Comparison of ENCODE assay signal across 9 mouse cellular contexts in the genomic region with DNA sequence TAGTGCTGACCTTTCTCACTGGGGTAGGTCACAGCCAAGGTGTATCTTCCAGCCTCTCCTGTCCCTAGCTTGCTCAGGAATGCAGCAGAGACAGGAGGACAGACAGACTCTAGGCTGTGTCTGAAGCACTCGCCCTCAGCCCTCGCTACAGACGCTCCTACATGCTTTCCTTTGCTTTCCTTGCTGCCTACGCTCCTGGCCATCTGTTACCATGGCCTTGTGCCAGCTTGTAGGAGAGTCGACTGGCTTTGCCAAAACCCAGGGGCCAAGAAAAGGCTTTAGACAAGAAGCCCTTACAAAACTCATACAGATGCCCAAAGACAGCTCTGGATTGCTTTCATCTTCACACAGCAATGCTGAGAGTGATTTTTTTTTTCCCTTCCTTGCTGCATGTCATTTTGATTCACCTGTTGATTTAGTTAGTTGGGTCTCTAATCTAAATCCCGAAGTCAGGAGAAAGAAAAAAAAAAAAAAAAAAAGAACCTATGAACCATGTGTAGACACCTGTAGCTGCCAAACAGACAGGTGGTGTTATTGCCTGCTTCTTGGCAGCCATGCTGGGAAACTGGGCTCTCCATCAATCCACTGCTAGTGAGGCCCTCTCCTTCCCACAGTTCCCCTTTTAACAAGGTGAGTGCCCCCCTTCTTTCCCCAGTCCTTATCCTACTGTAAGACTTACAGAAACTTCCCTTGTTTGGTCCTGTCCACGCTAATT.
DNase-seq lines count a peak whose midpoint lies in the region; ATAC-seq lines count a peak whose summit lies in the region.
"Had no signal": no experiment of that assay in that cellular context is flagged by ENCODE, and none has a peak within 500 bp of the region (broad histone marks: within the 10 kb centered on the region; RNA-seq: fewer than 3 reads in every experiment).

No protein-coding gene starts in this region.

- H3K9ac ChIP-seq in forebrain, embryonic 11.5 days (ENCODE audit: low read length) = no peak overlapping the region
- no peak overlapping the region for H3K9ac ChIP-seq in forebrain, embryonic 16.5 days (replicated peaks; ENCODE audit: low read depth, low read length)
- H3K9ac ChIP-seq in liver, embryonic 12.5 days = no peak overlapping the region
- H3K9ac ChIP-seq: liver, embryonic 15.5 days had no signal

- H3K36me3 ChIP-seq in forebrain, embryonic 10.5 days (replicated peaks) = no peaks in the 10 kb centered on the region
- H3K36me3 ChIP-seq in forebrain, embryonic 11.5 days (ENCODE audit: control insufficient read depth, insufficient read depth, low read length) = no peaks in the 10 kb centered on the region
- H3K36me3 ChIP-seq in forebrain, embryonic 16.5 days (ENCODE audit: control insufficient read depth, insufficient read depth) = no peaks in the 10 kb centered on the region
- no peaks in the 10 kb centered on the region for H3K36me3 ChIP-seq in liver, embryonic 12.5 days
- H3K36me3 ChIP-seq: liver, embryonic 15.5 days had no signal

- H3K4me2 ChIP-seq in forebrain, embryonic 11.5 days (ENCODE audit: low read depth, low read length, severe bottlenecking) = no peak overlapping the region
- H3K4me2 ChIP-seq in forebrain, embryonic 16.5 days (ENCODE audit: low read length) = no peak overlapping the region
- no peak overlapping the region for H3K4me2 ChIP-seq in liver, embryonic 12.5 days
- H3K4me2 ChIP-seq: liver, embryonic 15.5 days had no signal

- no peaks in the 10 kb centered on the region for H3K9me3 ChIP-seq in forebrain, embryonic 10.5 days
- H3K9me3 ChIP-seq in forebrain, embryonic 11.5 days (ENCODE audit: control insufficient read depth, low read length) = no peaks in the 10 kb centered on the region
- no peaks in the 10 kb centered on the region for H3K9me3 ChIP-seq in forebrain, embryonic 16.5 days (ENCODE audit: control insufficient read depth, low read length)
- no peaks in the 10 kb centered on the region for H3K9me3 ChIP-seq in liver, embryonic 12.5 days (replicated peaks)
- H3K9me3 ChIP-seq: liver, embryonic 15.5 days had no signal

- peak overlapping the region; percentile 53; the same call in 1 of the 2 replicates for H3K27ac ChIP-seq in forebrain, embryonic 10.5 days
- no peak overlapping the region for H3K27ac ChIP-seq in forebrain, embryonic 11.5 days (ENCODE audit: low read depth, low read length)
- no peak overlapping the region for H3K27ac ChIP-seq in forebrain, embryonic 16.5 days (ENCODE audit: low read length)
- H3K27ac ChIP-seq in liver, embryonic 12.5 days = no peak overlapping the region
- H3K27ac ChIP-seq: liver, embryonic 15.5 days had no signal

- H3K27me3 ChIP-seq in forebrain, embryonic 10.5 days (ENCODE audit: poor library complexity, severe bottlenecking) = no peaks in the 10 kb centered on the region
- no peaks in the 10 kb centered on the region for H3K27me3 ChIP-seq in forebrain, embryonic 11.5 days (ENCODE audit: control insufficient read depth, insufficient read depth, low read length)
- no peaks in the 10 kb centered on the region; the same call in 1 of the 2 replicates for H3K27me3 ChIP-seq in forebrain, embryonic 16.5 days (replicated peaks; ENCODE audit: control insufficient read depth, insufficient read depth, low read length)
- H3K27me3 ChIP-seq in liver, embryonic 12.5 days (replicated peaks) = no peaks in the 10 kb centered on the region
- H3K27me3 ChIP-seq: liver, embryonic 15.5 days had no signal

- DNase-seq in forebrain, embryonic 10.5 days (ENCODE audit: extremely low spot score, low spot score) = no peak
- DNase-seq in forebrain, embryonic 11.5 days (ENCODE audit: low spot score) = no peak
- DNase-seq in adrenal gland, postnatal 14 days = peak; percentile 71
- peak; percentile 75 for DNase-seq in heart, postnatal 4 days
- peak; percentile 96 for DNase-seq in left cerebral cortex, postnatal 4 days
- DNase-seq in right cerebral cortex, postnatal 36 days (ENCODE audit: low spot score in 2 of 2) = peak; percentile 57 to 71

- intact Hi-C loops in left cerebral cortex, postnatal 4 days (cut with DNase I) = no loop called here

- H3K4me3 ChIP-seq in forebrain, embryonic 10.5 days = no peak overlapping the region
- H3K4me3 ChIP-seq in forebrain, embryonic 11.5 days (ENCODE audit: low read depth, low read length) = no peak overlapping the region
- no peak overlapping the region for H3K4me3 ChIP-seq in forebrain, embryonic 16.5 days (replicated peaks; ENCODE audit: low read length)
- H3K4me3 ChIP-seq in liver, embryonic 12.5 days = no peak overlapping the region
- H3K4me3 ChIP-seq: liver, embryonic 15.5 days had no signal

- H3K4me1 ChIP-seq in forebrain, embryonic 10.5 days = peaks cover 6% of the 10 kb centered on the region
- no peaks in the 10 kb centered on the region for H3K4me1 ChIP-seq in forebrain, embryonic 11.5 days (replicated peaks; ENCODE audit: control insufficient read depth, insufficient read depth, low read length)
- peaks cover 23% of the 10 kb centered on the region for H3K4me1 ChIP-seq in forebrain, embryonic 16.5 days (replicated peaks; ENCODE audit: control insufficient read depth, insufficient read depth, low read length)
- no peaks in the 10 kb centered on the region for H3K4me1 ChIP-seq in liver, embryonic 12.5 days
- H3K4me1 ChIP-seq: liver, embryonic 15.5 days had no signal

- ATAC-seq in forebrain, embryonic 11.5 days (replicated peaks; ENCODE audit: low FRiP score) = no peak
- ATAC-seq in forebrain, embryonic 16.5 days = peak; percentile 81
- no peak for ATAC-seq in liver, embryonic 12.5 days

- WGBS in forebrain, embryonic 10.5 days = 79% methylated on average over 7 of the region's 7 CpGs
- WGBS in forebrain, embryonic 11.5 days = 79% methylated on average over 7 of the region's 7 CpGs
- 23% methylated on average over 7 of the region's 7 CpGs for WGBS in forebrain, embryonic 16.5 days
- WGBS in liver, embryonic 12.5 days (ENCODE audit: insufficient replicate concordance) = 47% methylated on average over 7 of the region's 7 CpGs

Comparison
In these comparisons a context has a peak if more than half of its experiments do, and no peak if none do; other contexts are left out.
1. DNase-seq: peak in adrenal gland, postnatal 14 days (single experiment), heart, postnatal 4 days (single experiment), left cerebral cortex, postnatal 4 days (single experiment) and right cerebral cortex, postnatal 36 days (2 of 2); none in forebrain, embryonic 10.5 days (single experiment) and forebrain, embryonic 11.5 days (single experiment).